Mouse (Mus musculus): ENCODE measurements around the gene Cyp2d10.

Gene Cyp2d10

GRCm38 (mm10) chr15:82354126-82354945 is 52.7 kb downstream of the Cyp2d10 start, which contains the start of gene Ndufa6:
TSS of gene Ndufa6 (minus strand) at chr15:82354322.
- DNase-seq, result peak; percentile 98 to 99

GRCm38 (mm10) chr15:82353745-82354113 is 53.3 kb downstream of the Cyp2d10 start:
- DNase-seq, result no peak

GRCm38 (mm10) chr15:82353078-82353744 is 53.8 kb downstream of the Cyp2d10 start:
- DNase-seq, result no peak
